Mouse (Mus musculus): Measurements from ENCODE around the gene Intu. TPM values are rescaled to one million over a fixed set of nuclear protein-coding genes. Genes with fewer than 3 reads are reported as not detected.

Gene Intu
- 8.5 and 9.1 TPM in 2 replicates for polyA plus RNA-seq (2014; fragmentation: Nextera tagmentation; extraction: Ambion mirVana)

DNA sequence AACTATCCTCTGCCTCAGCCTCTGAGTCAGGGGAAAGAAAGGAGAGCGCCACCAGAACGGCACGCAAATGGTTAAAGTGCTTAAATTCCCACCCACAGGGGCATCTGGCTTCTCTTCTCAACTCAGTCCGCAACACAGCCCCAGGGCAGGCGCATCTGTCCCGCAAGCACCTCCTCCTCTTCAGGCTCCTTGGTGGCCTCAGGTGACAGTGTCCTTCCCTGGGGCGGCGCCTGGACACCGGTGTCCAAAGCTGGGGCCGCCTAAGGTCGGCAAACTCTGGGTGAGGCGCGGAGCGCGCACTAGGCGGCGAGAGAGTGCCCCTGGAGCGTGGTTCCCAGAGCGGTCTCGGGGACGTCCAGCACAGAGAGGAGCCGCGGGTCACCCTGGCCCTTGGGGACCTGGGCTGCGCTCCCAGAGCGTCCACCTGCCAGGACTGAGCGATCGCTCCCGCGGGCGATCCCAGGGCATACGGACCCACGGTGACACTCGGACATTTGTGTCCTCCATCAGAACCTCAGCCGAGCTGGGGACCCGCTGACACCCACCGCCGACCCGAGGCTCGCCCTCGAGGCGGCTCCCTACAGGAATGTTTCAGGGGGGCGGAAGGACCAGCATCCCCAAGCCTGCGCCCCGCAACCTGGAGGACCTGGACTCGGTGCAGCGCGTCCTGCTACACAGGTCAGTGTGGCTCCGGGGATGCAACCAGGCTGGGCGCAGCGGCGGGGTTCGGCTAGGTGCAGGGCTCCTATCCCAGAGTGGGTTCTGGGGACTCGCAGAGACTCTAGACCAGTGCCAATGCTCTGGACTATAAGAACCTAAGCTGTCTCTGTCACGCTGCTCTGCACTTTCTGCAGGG lies at the start of gene Intu:
Intu (plus strand) TSS at position 1 of the 856 bp plus-strand sequence.
- Histone ChIP-seq H3K27me3 (ENCODE audit: control insufficient read depth, insufficient read depth, low read length) (peaks cover 9% of the 10 kb centered on the region; the same call in 1 of the 2 replicates), H3K9ac (ENCODE audit: low read depth, low read length) (peak within 1 kb of the TSS; percentile 50), H3K4me1 (replicated peaks; ENCODE audit: control insufficient read depth, insufficient read depth, low read length) (peaks cover 2% of the 10 kb centered on the region; the same call in 1 of the 2 replicates), H3K4me2 (replicated peaks; ENCODE audit: low read depth, low read length) (peak within 1 kb of the TSS; percentile 94), H3K9me3 (ENCODE audit: control insufficient read depth, low read length) (no peaks in the 10 kb centered on the region), H3K36me3 (ENCODE audit: control insufficient read depth, insufficient read depth, low read length) (no peaks in the 10 kb centered on the region), H3K27ac (ENCODE audit: low read depth, low read length) (no peak within 1 kb of the TSS), H3K4me3 (ENCODE audit: low read depth, low read length) (peak within 1 kb of the TSS; percentile 56)
- under 1% methylated on average over 54 of the region's 54 CpGs for WGBS
- peak; percentile 86 for ATAC-seq (ENCODE audit: low FRiP score)
- DNase-seq (ENCODE audit: low spot score) = peak; percentile 69

DNA sequence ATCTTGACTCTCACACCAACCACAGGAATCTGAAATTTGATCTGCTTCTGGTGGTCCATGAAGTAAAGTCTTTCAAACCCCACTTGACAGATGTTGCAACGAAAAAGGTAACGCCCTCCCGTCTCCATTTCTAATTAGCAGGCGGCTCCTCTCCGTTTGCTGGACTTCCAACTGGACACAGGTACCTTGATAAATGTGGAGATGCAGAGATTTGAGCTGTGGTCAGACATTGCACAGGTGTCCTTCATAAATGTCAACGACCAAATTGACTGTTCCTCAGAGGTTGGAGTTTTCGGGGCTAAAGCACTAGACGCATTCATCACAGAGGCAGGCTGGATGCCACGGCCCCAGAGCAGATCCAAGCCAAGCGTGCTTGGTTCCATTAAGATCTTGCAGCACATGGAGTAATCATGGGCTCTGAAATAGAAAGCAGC lies 47.8 kb upstream of the Intu start:
- H3K9me3 ChIP-seq (ENCODE audit: control insufficient read depth, low read length) = no peaks in the 10 kb centered on the region
- ATAC-seq (ENCODE audit: low FRiP score) (no peak), DNase-seq (ENCODE audit: low spot score) (no peak)
- WGBS = 70% methylated on average over 10 of the region's 10 CpGs
- H3K27ac ChIP-seq (ENCODE audit: low read depth, low read length) = no peak overlapping the region
- H3K9ac ChIP-seq (ENCODE audit: low read depth, low read length) = no peak overlapping the region
- no peak overlapping the region for H3K4me3 ChIP-seq (ENCODE audit: low read depth, low read length)
- H3K36me3 ChIP-seq (ENCODE audit: control insufficient read depth, insufficient read depth, low read length) = no peaks in the 10 kb centered on the region
- H3K4me2 ChIP-seq (replicated peaks; ENCODE audit: low read depth, low read length) = no peak overlapping the region
- no peaks in the 10 kb centered on the region for H3K27me3 ChIP-seq (ENCODE audit: control insufficient read depth, insufficient read depth, low read length)
- H3K4me1 ChIP-seq (replicated peaks; ENCODE audit: control insufficient read depth, insufficient read depth, low read length) = no peaks in the 10 kb centered on the region

DNA sequence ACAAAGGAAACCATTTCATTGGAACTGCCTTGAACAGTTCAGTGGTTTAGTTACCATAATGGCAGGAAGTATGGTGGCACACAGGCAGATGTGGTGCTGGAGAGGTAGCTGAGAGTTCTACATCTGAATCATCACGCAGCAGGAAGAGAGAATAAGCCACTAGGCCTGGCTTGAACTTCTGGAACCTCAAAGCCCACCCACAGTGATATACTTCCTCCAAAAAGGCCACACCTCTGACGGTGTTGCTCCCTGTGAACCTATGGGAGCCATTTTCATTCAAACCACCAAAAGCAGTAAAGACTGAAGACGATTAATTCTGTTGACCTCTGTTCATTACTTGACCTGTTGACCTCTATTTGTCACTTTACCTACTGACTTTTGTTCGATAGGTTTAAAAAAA lies 43.7 kb upstream of the Intu start:
- no peak overlapping the region for H3K4me3 ChIP-seq (ENCODE audit: low read depth, low read length)
- H3K9me3 ChIP-seq (ENCODE audit: control insufficient read depth, low read length) = no peaks in the 10 kb centered on the region
- DNase-seq (ENCODE audit: low spot score) (no peak), ATAC-seq (ENCODE audit: low FRiP score) (no peak)
- H3K36me3 ChIP-seq (ENCODE audit: control insufficient read depth, insufficient read depth, low read length) = no peaks in the 10 kb centered on the region
- no peaks in the 10 kb centered on the region for H3K4me1 ChIP-seq (replicated peaks; ENCODE audit: control insufficient read depth, insufficient read depth, low read length)
- H3K9ac ChIP-seq (ENCODE audit: low read depth, low read length) = no peak overlapping the region
- no peaks in the 10 kb centered on the region for H3K27me3 ChIP-seq (ENCODE audit: control insufficient read depth, insufficient read depth, low read length)
- 84% methylated on average over 4 of the region's 4 CpGs for WGBS
- H3K27ac ChIP-seq (ENCODE audit: low read depth, low read length) = no peak overlapping the region
- H3K4me2 ChIP-seq (replicated peaks; ENCODE audit: low read depth, low read length) = no peak overlapping the region

DNA sequence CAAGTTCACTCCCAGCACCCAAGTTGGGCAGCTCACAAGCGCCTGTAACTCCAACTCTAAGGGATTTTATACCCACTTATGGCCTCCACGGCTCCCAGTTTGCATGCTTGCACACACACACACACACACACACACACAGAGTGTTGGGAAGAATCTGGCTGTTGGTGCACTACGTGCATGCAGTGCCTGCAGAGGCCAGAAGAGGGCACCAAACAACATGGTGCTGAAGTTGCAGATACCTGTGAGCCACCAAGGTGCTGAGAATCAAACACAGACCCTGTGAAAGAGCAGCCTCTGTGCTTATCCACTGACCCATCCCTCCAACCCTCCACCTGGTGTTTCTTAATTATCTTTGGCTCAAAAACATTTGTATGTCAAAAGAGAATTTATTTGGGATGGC lies 39.3 kb upstream of the Intu start:
- no peaks in the 10 kb centered on the region for H3K4me1 ChIP-seq (replicated peaks; ENCODE audit: control insufficient read depth, insufficient read depth, low read length)
- H3K27ac ChIP-seq (ENCODE audit: low read depth, low read length) = no peak overlapping the region
- no peak overlapping the region for H3K4me3 ChIP-seq (ENCODE audit: low read depth, low read length)
- no peak overlapping the region for H3K4me2 ChIP-seq (replicated peaks; ENCODE audit: low read depth, low read length)
- 88% methylated on average over 3 of the region's 3 CpGs for WGBS
- no peaks in the 10 kb centered on the region for H3K9me3 ChIP-seq (ENCODE audit: control insufficient read depth, low read length)
- H3K36me3 ChIP-seq (ENCODE audit: control insufficient read depth, insufficient read depth, low read length) = no peaks in the 10 kb centered on the region
- no peaks in the 10 kb centered on the region for H3K27me3 ChIP-seq (ENCODE audit: control insufficient read depth, insufficient read depth, low read length)
- no peak overlapping the region for H3K9ac ChIP-seq (ENCODE audit: low read depth, low read length)
- DNase-seq (ENCODE audit: low spot score) (no peak), ATAC-seq (ENCODE audit: low FRiP score) (no peak)

DNA sequence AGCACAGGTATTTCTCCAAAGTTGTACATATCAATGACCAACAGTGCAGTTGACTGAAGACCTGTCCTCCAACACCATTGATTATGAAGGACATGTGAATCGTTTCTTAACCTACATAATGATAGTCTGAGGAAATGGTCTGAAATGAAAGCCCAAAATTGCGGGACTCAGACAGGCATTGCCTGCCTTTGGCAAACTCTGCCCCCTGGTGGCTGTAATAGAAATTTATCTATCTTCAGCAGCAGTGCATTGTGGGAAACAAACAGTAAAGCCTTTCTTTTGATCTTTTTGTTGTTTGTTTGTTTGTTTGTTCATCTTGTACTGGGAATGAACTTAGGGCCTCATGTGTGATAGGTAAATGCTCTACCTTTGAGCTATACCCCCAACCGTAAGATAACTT lies 32.2 kb upstream of the Intu start:
- DNase-seq (ENCODE audit: low spot score) (no peak), ATAC-seq (ENCODE audit: low FRiP score) (no peak)
- no peaks in the 10 kb centered on the region for H3K27me3 ChIP-seq (ENCODE audit: control insufficient read depth, insufficient read depth, low read length)
- no peak overlapping the region for H3K4me3 ChIP-seq (ENCODE audit: low read depth, low read length)
- no peak overlapping the region for H3K4me2 ChIP-seq (replicated peaks; ENCODE audit: low read depth, low read length)
- 86% methylated on average over 3 of the region's 3 CpGs for WGBS
- no peak overlapping the region for H3K9ac ChIP-seq (ENCODE audit: low read depth, low read length)
- no peak overlapping the region for H3K27ac ChIP-seq (ENCODE audit: low read depth, low read length)
- no peaks in the 10 kb centered on the region for H3K4me1 ChIP-seq (replicated peaks; ENCODE audit: control insufficient read depth, insufficient read depth, low read length)
- no peaks in the 10 kb centered on the region for H3K9me3 ChIP-seq (ENCODE audit: control insufficient read depth, low read length)
- H3K36me3 ChIP-seq (ENCODE audit: control insufficient read depth, insufficient read depth, low read length) = no peaks in the 10 kb centered on the region

DNA sequence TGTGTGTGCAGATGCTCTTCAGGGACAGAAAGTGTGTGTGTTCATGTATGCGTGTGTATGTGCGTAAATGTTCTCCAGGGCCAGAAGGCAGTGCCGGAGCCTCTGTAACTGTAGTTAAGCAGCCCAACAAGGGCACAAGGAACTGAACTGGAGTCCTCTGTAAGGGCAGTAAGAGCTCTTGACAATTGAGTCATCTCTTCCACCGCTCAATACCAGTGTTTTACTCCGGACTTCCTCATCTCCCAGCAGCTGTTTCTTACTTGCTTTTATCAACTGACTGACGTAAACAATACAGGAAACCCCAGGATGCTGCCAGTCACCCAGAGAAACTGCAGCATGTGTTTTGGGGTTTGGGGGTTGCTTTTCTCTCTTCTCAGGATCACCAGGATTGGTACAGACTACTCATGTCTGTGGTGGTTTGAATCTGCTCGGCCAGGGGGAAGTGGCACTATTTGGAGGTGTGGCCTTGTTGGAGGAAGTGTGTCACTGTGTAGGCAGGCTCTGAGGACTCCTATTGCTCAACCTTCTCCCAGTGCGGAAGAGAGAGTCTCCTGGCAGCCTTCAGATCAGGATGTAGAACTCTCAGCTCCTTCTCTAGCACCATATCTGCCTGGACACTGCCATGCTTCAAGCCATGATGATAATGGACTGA lies 30.8 kb upstream of the Intu start:
- Histone ChIP-seq H3K9me3 (ENCODE audit: control insufficient read depth, low read length) (no peaks in the 10 kb centered on the region), H3K27me3 (ENCODE audit: control insufficient read depth, insufficient read depth, low read length) (no peaks in the 10 kb centered on the region), H3K27ac (ENCODE audit: low read depth, low read length) (no peak overlapping the region), H3K9ac (ENCODE audit: low read depth, low read length) (no peak overlapping the region), H3K4me3 (ENCODE audit: low read depth, low read length) (no peak overlapping the region), H3K36me3 (ENCODE audit: control insufficient read depth, insufficient read depth, low read length) (no peaks in the 10 kb centered on the region), H3K4me2 (replicated peaks; ENCODE audit: low read depth, low read length) (no peak overlapping the region), H3K4me1 (replicated peaks; ENCODE audit: control insufficient read depth, insufficient read depth, low read length) (no peaks in the 10 kb centered on the region)
- DNase-seq (ENCODE audit: low spot score) = no peak
- 86% methylated on average over 8 of the region's 8 CpGs for WGBS
- no peak for ATAC-seq (ENCODE audit: low FRiP score)

DNA sequence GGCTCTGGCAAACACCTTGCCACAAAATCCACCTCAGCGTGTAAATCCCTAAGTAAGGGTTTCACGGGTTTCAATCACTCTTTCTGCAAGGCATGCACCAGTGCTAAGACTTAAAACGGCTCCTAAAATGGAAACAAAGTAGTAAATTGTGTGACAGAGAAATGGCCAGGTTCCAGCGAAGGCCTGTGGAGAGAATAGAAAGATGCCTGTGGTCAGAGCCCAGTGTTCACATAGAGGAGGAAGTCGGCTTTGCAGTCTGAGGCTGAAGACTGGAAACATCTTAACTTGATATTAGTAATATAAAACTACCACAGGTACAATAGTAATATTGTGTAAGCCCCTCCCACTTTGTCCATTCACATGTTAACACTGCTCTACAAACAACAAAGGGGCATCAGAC lies 26.7 kb upstream of the Intu start:
- DNase-seq (ENCODE audit: low spot score) (no peak), ATAC-seq (ENCODE audit: low FRiP score) (no peak)
- 88% methylated on average over 5 of the region's 5 CpGs for WGBS

DNA sequence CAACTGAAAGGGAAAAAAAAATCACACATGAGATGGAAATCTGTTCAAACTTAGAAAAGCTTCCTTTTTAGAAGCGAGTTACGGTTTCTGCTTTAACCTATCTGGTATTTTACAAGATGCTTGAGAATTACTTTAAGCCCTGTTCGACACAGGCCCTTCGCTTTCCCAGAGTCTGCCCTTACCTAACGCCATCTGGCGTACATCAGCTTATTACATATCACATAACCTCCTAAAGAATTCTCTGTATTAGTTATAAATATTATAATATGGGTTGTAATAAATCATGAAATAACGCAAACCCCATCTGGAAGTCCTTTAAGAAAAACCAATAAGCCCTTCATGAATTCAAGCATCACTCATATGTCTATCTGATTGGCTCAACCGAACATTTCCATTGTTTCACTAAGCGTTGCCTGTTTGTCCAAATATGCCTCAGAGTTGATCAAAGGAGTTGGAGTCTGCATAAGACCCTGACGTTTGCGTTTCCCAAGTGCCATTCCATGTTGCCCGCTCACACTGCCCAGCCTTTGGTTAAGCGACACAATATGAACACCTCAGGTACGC lies 25.6 kb upstream of the Intu start:
- H3K27me3 ChIP-seq (ENCODE audit: control insufficient read depth, insufficient read depth, low read length) = no peaks in the 10 kb centered on the region
- H3K4me1 ChIP-seq (replicated peaks; ENCODE audit: control insufficient read depth, insufficient read depth, low read length) = no peaks in the 10 kb centered on the region
- no peaks in the 10 kb centered on the region for H3K36me3 ChIP-seq (ENCODE audit: control insufficient read depth, insufficient read depth, low read length)
- no peak overlapping the region for H3K4me2 ChIP-seq (replicated peaks; ENCODE audit: low read depth, low read length)
- H3K27ac ChIP-seq (ENCODE audit: low read depth, low read length) = no peak overlapping the region
- H3K4me3 ChIP-seq (ENCODE audit: low read depth, low read length) = no peak overlapping the region
- ATAC-seq (ENCODE audit: low FRiP score) (no peak), DNase-seq (ENCODE audit: low spot score) (no peak)
- no peaks in the 10 kb centered on the region for H3K9me3 ChIP-seq (ENCODE audit: control insufficient read depth, low read length)
- no peak overlapping the region for H3K9ac ChIP-seq (ENCODE audit: low read depth, low read length)
- 94% methylated on average over 14 of the region's 14 CpGs for WGBS

More for the DNA sequence above, 26.7 kb upstream of the Intu start:
- no peak overlapping the region for H3K27ac ChIP-seq (ENCODE audit: low read depth, low read length)
- H3K9ac ChIP-seq (ENCODE audit: low read depth, low read length) = no peak overlapping the region
- H3K9me3 ChIP-seq (ENCODE audit: control insufficient read depth, low read length) = no peaks in the 10 kb centered on the region
- H3K4me1 ChIP-seq (replicated peaks; ENCODE audit: control insufficient read depth, insufficient read depth, low read length) = no peaks in the 10 kb centered on the region
- no peaks in the 10 kb centered on the region for H3K27me3 ChIP-seq (ENCODE audit: control insufficient read depth, insufficient read depth, low read length)
- no peak overlapping the region for H3K4me3 ChIP-seq (ENCODE audit: low read depth, low read length)
- no peaks in the 10 kb centered on the region for H3K36me3 ChIP-seq (ENCODE audit: control insufficient read depth, insufficient read depth, low read length)
- H3K4me2 ChIP-seq (replicated peaks; ENCODE audit: low read depth, low read length) = no peak overlapping the region

All from hindbrain, embryonic 11.5 days (tissue).